Mouse (Mus musculus) c-Kit-negative CD71-positive TER-119-positive erythroid progenitor cells, embryonic 14.5 days (primary cell): ENCODE results near the gene Tspan13.

Source experiments
- DNase-seq: peaks from one replicate; pipeline ENCODE4 v3.0.0-alpha.2; 2013; ENCODE audit warnings: low read depth, low spot score

Tspan13 gene

GRCm38 (mm10) chr12:35977633-35978246 is 64.6 kb downstream of the Tspan13 start:
- DNase-seq: no peak

GRCm38 (mm10) chr12:35975898-35976297 is 66.4 kb downstream of the Tspan13 start:
- no peak for DNase-seq

DNA sequence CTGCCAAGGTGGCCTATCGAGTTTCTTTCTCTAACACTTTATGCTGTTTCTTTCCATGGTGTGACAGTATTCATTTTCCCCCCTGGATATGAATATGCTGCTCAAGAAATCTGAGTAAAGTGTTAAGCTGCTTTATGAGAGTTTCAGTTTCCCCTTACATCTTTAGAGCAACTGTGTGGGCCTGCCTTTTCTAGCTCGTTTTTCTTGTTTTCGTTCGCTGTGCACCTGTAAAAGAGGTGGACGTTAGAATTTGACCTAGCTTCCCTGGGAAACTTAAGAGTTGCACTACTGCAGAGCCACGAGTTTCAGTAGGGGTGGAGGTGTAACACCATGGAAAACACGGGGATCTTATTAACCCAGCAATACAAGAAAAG is 75.5 kb downstream of the Tspan13 start:
- DNase-seq: no peak

- DNase-seq: no peak
These were observed 76.1 kb downstream of the Tspan13 start for GRCm38 (mm10) chr12:35966098-35966767.
